Mouse (Mus musculus): Measurements from ENCODE around the gene 2310011J03Rik.

DNA sequence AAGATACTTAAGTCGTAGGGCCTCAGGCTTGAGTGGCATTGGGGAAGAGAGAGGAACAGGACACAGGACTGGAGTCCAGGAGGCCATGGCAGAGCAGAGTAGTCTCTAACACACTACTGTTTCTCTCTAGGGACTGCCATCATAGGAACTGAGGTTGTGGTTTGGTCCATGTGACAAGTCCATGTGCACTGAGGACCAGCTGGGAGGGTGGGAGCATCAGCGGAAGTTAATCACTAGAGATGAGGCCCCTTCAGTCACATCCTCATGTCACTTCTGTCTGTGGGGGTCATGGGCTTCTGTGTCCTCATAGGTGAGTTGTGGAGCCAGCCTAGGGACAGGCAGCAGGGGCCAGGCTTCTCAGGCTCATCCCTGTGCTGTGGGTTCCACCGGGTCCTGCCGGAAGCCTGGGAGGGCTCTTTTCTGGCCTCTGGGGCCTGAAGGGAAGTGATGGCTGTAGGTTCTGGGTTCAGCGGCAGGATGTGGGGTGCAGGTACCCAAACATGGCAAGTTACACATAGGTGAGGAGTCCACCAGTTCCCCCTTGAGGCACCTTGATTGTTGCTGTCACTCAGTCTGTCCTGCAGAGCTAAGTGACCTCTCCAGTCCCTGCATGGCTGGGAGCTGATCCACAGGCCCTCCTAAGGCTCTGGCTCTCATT is 49.0 kb downstream of the 2310011J03Rik start:
- TF ChIP-seq GATA1 (IDR thresholded peaks at IDR 0.05; ENCODE audit: borderline replicate concordance, low read length) (no peak), FLI1 (IDR thresholded peaks at IDR 0.05; ENCODE audit: low read length) (no peak)
